Mouse (Mus musculus): ENCODE measurements around the gene Slc4a5. TPM values are rescaled to one million over a fixed set of nuclear protein-coding genes. Genes with fewer than 3 reads are reported as not detected.

Slc4a5 gene
- not detected for total RNA-seq (2021)

GRCm38 (mm10) chr6:83219814-83220213 is at the start of gene Slc4a5:
Gene Slc4a5, plus strand, starts transcription at chr6:83219828.
- intact Hi-C loops (cut with DNase I) = no loop called here
- no peak for DNase-seq

DNA sequence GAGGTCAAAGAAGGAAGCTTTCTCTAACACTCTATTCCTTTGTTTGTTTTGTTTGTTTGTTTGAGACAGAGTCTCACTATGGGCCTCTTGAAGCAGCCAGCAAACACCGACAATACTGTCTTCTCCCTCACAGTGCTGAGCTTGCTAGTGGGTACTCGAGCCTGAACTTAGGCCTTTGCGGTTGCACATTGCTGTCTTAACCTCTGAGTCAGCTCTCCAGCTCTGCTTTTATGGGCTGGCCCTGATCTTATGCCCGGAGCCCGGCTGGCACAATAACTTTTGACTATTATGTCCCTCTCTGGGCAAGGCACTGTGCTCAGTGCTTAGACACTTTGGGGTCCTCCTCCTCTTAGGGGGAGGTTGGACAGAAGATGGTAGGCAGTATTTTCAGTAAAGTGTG is 49.8 kb upstream of the Slc4a5 start:
- no peak for DNase-seq
- intact Hi-C loops (cut with DNase I) = no loop called here

- DNase-seq = no peak
- intact Hi-C loops (cut with DNase I) = no loop called here
Measured at GRCm38 (mm10) chr6:83171063-83171462, 48.6 kb upstream of the Slc4a5 start.

DNA sequence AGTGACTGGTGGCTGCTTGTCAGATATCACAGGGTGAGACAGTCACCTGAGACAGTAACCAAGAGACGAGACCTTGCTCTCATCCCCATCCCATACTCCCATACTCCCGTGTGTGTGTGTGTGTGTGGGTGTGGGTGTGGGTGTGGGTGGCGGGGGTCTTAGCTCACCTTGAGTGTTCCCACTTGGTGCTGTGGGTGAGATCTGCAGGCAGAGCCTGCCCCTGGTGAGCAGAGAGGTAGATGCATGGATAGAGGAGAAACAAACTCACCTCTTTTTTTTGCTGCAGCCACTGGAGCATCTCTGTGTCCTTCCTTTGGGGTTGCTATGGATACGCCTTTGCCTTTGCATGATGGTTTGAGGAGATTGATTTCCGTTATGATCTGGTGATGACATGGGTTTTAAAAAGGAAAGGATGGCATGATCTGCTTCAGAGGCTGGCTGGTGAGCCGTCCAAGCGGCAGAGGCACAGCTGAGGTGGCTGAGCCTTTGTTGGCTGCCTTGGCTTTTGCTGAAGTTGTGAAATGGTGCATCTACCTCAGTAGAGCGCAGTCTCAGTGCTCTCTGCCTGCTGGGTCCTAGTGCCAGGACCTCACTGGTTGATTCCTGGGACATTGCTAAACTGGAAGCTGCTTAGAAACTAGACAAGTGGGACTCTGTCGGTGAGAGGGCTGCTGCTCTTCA is 47.2 kb upstream of the Slc4a5 start:
- intact Hi-C loops (cut with DNase I) = no loop called here
- DNase-seq = no peak

- DNase-seq = no peak
- intact Hi-C loops (cut with DNase I) = no loop called here
Measured at GRCm38 (mm10) chr6:83175996-83176395, 43.6 kb upstream of the Slc4a5 start.

DNA sequence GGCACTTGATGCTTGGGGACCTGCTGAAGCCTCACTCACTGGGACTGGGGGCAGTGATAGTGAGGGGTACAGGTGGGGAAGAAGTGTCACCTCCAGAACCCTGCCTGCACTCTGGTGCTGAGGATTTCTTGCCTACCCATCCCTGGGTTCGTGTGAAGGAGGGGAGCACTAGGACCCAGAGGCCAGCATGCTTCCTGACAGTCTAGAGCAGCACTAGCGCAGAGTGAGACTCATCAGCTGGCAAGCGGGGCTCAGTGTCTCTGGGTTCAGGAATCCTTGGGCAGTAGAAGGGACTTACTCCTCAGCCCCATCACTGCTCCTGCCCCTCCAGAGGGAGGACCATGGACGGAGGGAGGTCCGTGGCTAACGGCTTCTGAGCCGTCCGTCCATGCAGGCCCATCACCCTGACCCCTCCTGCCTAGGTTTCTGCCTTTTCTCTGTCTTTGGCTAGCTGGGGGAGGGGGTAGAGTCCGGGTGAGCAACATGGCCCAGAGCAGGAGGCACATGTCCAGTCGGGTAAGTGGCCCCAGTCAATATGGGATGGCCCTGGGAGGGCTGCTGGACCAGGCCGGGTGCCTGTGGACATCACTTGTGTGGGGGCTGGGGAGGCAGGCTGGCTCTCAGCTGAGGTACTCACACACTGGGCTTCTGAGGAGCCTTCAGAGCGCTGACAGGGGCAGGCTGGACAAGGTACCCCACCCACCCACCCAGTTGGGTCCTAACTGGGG is 40.1 kb upstream of the Slc4a5 start:
- intact Hi-C loops (cut with DNase I) = no loop called here
- peak in 1 of 2 experiments; percentile 9 for DNase-seq

DNA sequence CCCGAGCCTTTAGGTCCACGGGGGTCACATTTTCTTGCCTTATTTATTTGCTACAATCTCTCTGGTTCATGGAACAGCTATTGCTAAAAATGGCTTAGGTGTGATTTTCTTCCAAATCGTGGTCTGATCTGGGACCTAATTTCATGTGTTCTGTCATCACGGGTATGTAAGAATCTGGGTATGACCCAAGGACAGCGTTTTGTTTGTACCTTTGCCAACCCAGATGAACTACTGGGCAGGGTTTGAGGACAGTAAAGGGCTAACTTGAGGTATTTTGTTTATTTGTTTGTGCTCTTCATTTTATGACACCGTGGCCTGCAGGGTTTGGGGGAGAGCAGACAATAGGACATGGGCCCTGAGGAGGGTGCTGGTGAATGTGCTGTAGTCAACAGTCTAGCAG is 39.0 kb upstream of the Slc4a5 start:
- no peak for DNase-seq
- intact Hi-C loops (cut with DNase I) = no loop called here

- intact Hi-C loops (cut with DNase I) = no loop called here
- no peak for DNase-seq
Measured at GRCm38 (mm10) chr6:83184858-83185435, 34.7 kb upstream of the Slc4a5 start.

- peak; percentile 31 to 45 for DNase-seq
- intact Hi-C loops (cut with DNase I) = no loop called here
Measured at GRCm38 (mm10) chr6:83185895-83186861, 33.5 kb upstream of the Slc4a5 start.

GRCm38 (mm10) chr6:83186946-83187345 is 32.7 kb upstream of the Slc4a5 start:
- intact Hi-C loops (cut with DNase I) = no loop called here
- no peak for DNase-seq

- intact Hi-C loops (cut with DNase I) = no loop called here
- no peak for DNase-seq
Measured at GRCm38 (mm10) chr6:83193571-83193970, 26.1 kb upstream of the Slc4a5 start.

GRCm38 (mm10) chr6:83197345-83198004 is 22.2 kb upstream of the Slc4a5 start:
- intact Hi-C loops (cut with DNase I) = no loop called here
- DNase-seq = peak; percentile 16 to 29

DNA sequence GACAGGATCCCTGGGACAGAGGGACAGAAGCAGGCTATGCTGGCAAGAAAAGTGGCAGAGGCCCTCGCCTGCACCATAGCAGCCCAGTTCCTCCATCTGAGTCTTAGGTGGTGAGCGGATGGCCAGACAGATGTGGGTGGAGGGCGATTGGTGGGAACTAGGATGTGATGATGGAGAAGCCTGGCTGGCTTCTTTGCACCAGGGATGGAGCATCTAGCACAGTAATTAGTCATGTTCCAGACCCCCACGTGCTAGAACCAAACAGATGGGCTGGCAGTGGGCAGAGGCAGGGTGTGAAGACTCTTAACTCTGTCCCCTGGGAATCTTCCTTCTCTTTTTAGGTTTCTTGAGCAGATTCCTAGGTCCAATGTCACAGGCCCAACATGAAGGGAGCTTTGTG is 16.3 kb upstream of the Slc4a5 start:
- intact Hi-C loops (cut with DNase I) = no loop called here
- no peak for DNase-seq

GRCm38 (mm10) chr6:83205851-83206250 is 13.8 kb upstream of the Slc4a5 start:
- DNase-seq = no peak
- intact Hi-C loops (cut with DNase I) = no loop called here

- intact Hi-C loops (cut with DNase I) = no loop called here
- DNase-seq = no peak
Measured at GRCm38 (mm10) chr6:83206321-83206720, 13.3 kb upstream of the Slc4a5 start.

GRCm38 (mm10) chr6:83207361-83208049 is 12.1 kb upstream of the Slc4a5 start:
- intact Hi-C loops (cut with DNase I) = no loop called here
- no peak for DNase-seq

GRCm38 (mm10) chr6:83208050-83208400 is 11.6 kb upstream of the Slc4a5 start:
- intact Hi-C loops (cut with DNase I) = no loop called here
- no peak for DNase-seq

DNA sequence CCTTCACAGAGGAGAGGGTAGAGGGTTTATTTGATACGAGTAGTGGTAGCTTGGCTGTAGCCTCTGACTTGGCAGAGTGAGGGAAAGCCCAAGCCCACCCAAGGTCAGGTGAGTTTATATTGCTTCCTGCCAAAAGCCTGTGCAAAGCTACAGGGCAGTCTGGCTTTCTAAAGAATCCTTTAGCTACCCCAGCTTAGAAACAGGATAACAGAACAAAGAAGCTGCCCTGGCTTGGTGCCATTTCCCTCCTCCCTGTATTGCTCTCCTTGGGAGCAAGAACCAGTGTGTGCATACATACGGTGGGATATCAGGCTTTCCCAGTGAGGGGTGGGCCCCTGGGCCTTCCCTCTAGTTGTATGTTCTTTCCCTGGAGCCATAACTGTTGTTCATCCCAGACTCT is 9.1 kb upstream of the Slc4a5 start:
- DNase-seq = no peak
- intact Hi-C loops (cut with DNase I) = no loop called here

GRCm38 (mm10) chr6:83211526-83211925 is 8.1 kb upstream of the Slc4a5 start:
- intact Hi-C loops (cut with DNase I) = no loop called here
- DNase-seq = no peak

Data from heart, postnatal 36 days (tissue).